Mouse (Mus musculus) erythroblast, adult 5-6 weeks (primary cell): Measurements from ENCODE around the gene Ggcx. TPM values are rescaled to one million over a fixed set of nuclear protein-coding genes. Genes with fewer than 3 reads are reported as not detected.
A peak's percentile ranks its signal among the peaks of the same experiment; 100 is the strongest.

Experiments
- ATAC-seq: replicated peaks from 2 replicates; pipeline ENCODE4 v1.8.0; 2016; ENCODE audit warnings: moderate number of reproducible peaks, mild to moderate bottlenecking, moderate TSS enrichment, inconsistent platforms; ENCODE audit not compliant: poor library complexity, low FRiP score, severe bottlenecking
- total RNA-seq, 2 experiments: library from RNA; stranded (forward) in 1 of 2; stranded (reverse) in 1 of 2; fragments of 150-400 nt in 1 of 2; fragments of 200-764, 138-1000 nt in 1 of 2; gene quantifications; 2 replicates each; pipeline versions ENCODE4 v1.2.3 to v1.2.4; 2015 to 2017; ENCODE audit warnings: low replicate concordance in 2 of 2

Gene Ggcx
- total RNA-seq (2015; ENCODE audit: low replicate concordance): 1.3 and 5.0 TPM in 2 replicates
- 0.85 and 2.1 TPM in 2 replicates for total RNA-seq (2017; ENCODE audit: low replicate concordance)

- peak; percentile 96 for ATAC-seq
Observed at GRCm38 (mm10) chr6:72414076-72414756, at the start of gene Ggcx. Gene Ggcx (plus strand): TSS chr6:72414308.

GRCm38 (mm10) chr6:72364985-72365384 lies 49.1 kb upstream of the Ggcx start:
- no peak for ATAC-seq

GRCm38 (mm10) chr6:72366304-72366703 lies 47.8 kb upstream of the Ggcx start:
- ATAC-seq: no peak

GRCm38 (mm10) chr6:72366844-72367443 lies 47.2 kb upstream of the Ggcx start, which contains the start of gene Rnf181:
Gene Rnf181 (minus strand): TSS chr6:72366956.
- no peak for ATAC-seq

- ATAC-seq: no peak
Observed at GRCm38 (mm10) chr6:72367460-72367974, 46.6 kb upstream of the Ggcx start.

GRCm38 (mm10) chr6:72369557-72369956 lies 44.6 kb upstream of the Ggcx start:
- ATAC-seq: 0 out of 2 replicates have a peak, but pooled peaks have one; percentile 41

- no peak for ATAC-seq
Observed at GRCm38 (mm10) chr6:72370091-72370490, 44.0 kb upstream of the Ggcx start.

- ATAC-seq: no peak
Observed at GRCm38 (mm10) chr6:72371147-72371546, 43.0 kb upstream of the Ggcx start.

- ATAC-seq: no peak
Observed at GRCm38 (mm10) chr6:72371571-72371970, 42.5 kb upstream of the Ggcx start.

GRCm38 (mm10) chr6:72373184-72373583 lies 40.9 kb upstream of the Ggcx start:
- ATAC-seq: no peak

- no peak for ATAC-seq
Observed at GRCm38 (mm10) chr6:72374206-72374605, 39.9 kb upstream of the Ggcx start.

- ATAC-seq: peak; percentile 68
Observed at GRCm38 (mm10) chr6:72374820-72375563, 39.1 kb upstream of the Ggcx start.

GRCm38 (mm10) chr6:72378510-72379234 lies 35.4 kb upstream of the Ggcx start:
- no peak for ATAC-seq

GRCm38 (mm10) chr6:72379377-72380130 lies 34.6 kb upstream of the Ggcx start:
- ATAC-seq: peak; percentile 33

- ATAC-seq: peak; percentile 82
Observed at GRCm38 (mm10) chr6:72380131-72380770, 33.9 kb upstream of the Ggcx start, which contains the start of gene Vamp5. Gene Vamp5 (minus strand): TSS chr6:72380468.

- ATAC-seq: no peak
Observed at GRCm38 (mm10) chr6:72382494-72382893, 31.6 kb upstream of the Ggcx start.

GRCm38 (mm10) chr6:72383142-72383820 lies 30.8 kb upstream of the Ggcx start:
- no peak for ATAC-seq

GRCm38 (mm10) chr6:72383952-72384351 lies 30.2 kb upstream of the Ggcx start:
- peak; percentile 66 for ATAC-seq
